In genomic region chr1:74381588-74382021, GRCm38 (mm10) we compare ENCODE assay signal across 1 mouse cellular context.
TF ChIP-seq lines count a peak whose summit lies in the region.

No protein-coding gene starts in this region.

TF ChIP-seq in CH12.LX, 34 proteins besides CTCF, POLR2A, EP300 and RAD21 (continued from another document):
- TF ChIP-seq NELFE (IDR thresholded peaks at IDR 0.05; ENCODE audit: low read depth, low read length) (0 out of 2 replicates have a peak, but pooled peaks have one; percentile 47), IRF4 (IDR thresholded peaks at IDR 0.05; ENCODE audit: low read depth, low read length) (peak; percentile 12; the same call in 1 of the 2 replicates), SMC3 (IDR thresholded peaks at IDR 0.05; ENCODE audit: low read depth, low read length) (no peak), ETS1 (conservative IDR thresholded peaks at IDR 0.05; ENCODE audit: low read depth, low read length) (peak; percentile 77), SIN3A (IDR thresholded peaks at IDR 0.05; ENCODE audit: low read length) (peak; percentile 85), ZC3H11A (IDR thresholded peaks at IDR 0.05; ENCODE audit: low read depth, low read length) (no peak), MAX (IDR thresholded peaks at IDR 0.05; ENCODE audit: low read length) (no peak), TCF12 (IDR thresholded peaks at IDR 0.05; ENCODE audit: low read depth, low read length) (peak; percentile 57; the same call in 1 of the 2 replicates), ZKSCAN1 (IDR thresholded peaks at IDR 0.05; ENCODE audit: borderline replicate concordance, low read depth, low read length) (no peak), ELF1 (IDR thresholded peaks at IDR 0.05; ENCODE audit: low read depth, low read length) (peak; percentile 84), TBP (conservative IDR thresholded peaks at IDR 0.05; ENCODE audit: low read depth, low read length) (peak; percentile 38; the same call in 1 of the 2 replicates), USF1 (IDR thresholded peaks at IDR 0.05; ENCODE audit: low read depth, low read length) (peak; percentile 55), JUN (IDR thresholded peaks at IDR 0.05; ENCODE audit: insufficient read depth, low read depth, low read length) (peak; percentile 61)
